Mouse (Mus musculus): Measurements from ENCODE around the gene Vamp4. TPM values are rescaled to one million over a fixed set of nuclear protein-coding genes. Genes with fewer than 3 reads are reported as not detected.

Vamp4 gene
- polyA plus RNA-seq, 1 experiment from 2014 or later, result 79.5 TPM

DNA sequence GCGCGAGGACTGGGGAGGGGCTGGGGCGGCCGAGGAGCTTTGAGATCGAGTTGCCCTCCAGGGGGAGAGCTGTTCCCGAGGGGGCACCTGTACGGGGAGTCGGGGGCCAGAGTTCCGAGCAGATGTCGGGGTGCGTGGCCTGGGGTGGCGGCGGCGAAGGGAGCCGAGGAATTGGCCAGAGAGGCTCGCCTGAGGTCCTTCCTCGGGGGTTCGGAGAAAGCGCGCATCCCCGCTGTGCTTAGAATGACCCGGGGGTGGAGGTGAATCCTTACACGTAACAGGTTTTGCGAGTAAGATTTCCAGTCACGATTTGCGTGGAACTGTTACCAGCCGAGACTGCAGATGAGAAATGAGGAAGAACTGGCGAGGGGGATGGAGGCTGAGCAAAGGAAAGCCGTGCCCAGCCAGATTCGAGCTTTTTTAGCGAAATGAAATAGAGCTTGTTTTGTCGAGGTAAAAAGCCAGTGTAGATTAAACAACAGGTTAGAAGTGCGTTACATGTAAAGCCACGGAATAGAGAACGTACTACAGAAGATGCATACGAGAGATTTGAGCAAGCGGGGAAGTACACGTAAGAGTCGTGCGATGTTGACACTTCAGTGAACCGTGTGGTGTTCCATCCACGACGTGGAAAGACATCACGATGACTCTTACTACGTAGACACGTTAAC lies 751 bp downstream of the Vamp4 start:
- no peak; the same call in 1 of the 2 replicates for ATAC-seq (ENCODE audit: low read depth)
- peaks cover 8% of the 10 kb centered on the region; the same call in 1 of the 2 replicates for H3K4me1 ChIP-seq (ENCODE audit: control insufficient read depth, insufficient read depth, low read length)
- peak overlapping the region; percentile 61 for H3K4me2 ChIP-seq (ENCODE audit: low read depth, low read length)
- H3K27ac ChIP-seq (ENCODE audit: low read depth, low read length), result peak overlapping the region; percentile 89
- under 1% methylated on average over 44 of the region's 46 CpGs for WGBS
- peak overlapping the region; percentile 81 for H3K9ac ChIP-seq (replicated peaks; ENCODE audit: low read depth, low read length)
- H3K9me3 ChIP-seq (ENCODE audit: control insufficient read depth, low read length), result no peaks in the 10 kb centered on the region
- H3K36me3 ChIP-seq (ENCODE audit: control insufficient read depth, insufficient read depth, low read length), result peaks cover 10% of the 10 kb centered on the region
- H3K4me3 ChIP-seq (ENCODE audit: low read depth, low read length), result peak overlapping the region; percentile 98
- H3K27me3 ChIP-seq (ENCODE audit: control insufficient read depth, insufficient read depth, low read length), result no peaks in the 10 kb centered on the region

DNA sequence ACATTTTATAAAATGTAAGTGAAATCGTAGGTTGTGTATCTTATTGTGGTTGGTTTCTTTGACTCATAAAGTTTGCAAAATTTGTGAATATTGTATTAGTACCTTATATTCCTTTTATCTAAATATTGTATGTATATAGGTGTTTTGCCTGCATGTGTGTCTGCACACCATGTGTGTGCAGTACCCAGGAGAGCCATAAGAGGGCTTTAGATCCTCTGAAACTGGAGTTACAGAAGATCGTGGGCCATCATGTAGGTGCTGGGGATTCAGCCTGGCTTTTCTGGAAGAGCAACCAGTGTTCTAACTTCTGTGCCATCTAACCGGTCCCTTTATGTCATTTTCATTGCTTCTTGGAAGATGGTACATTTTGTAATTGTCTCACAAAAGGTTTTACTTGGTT lies 4.8 kb downstream of the Vamp4 start:
- 98% methylated on average over 3 of the region's 3 CpGs for WGBS
- Histone ChIP-seq H3K9me3 (ENCODE audit: control insufficient read depth, low read length) (no peaks in the 10 kb centered on the region), H3K9ac (replicated peaks; ENCODE audit: low read depth, low read length) (no peak overlapping the region), H3K4me3 (ENCODE audit: low read depth, low read length) (no peak overlapping the region), H3K4me1 (ENCODE audit: control insufficient read depth, insufficient read depth, low read length) (peaks cover 5% of the 10 kb centered on the region; the same call in 1 of the 2 replicates), H3K27me3 (ENCODE audit: control insufficient read depth, insufficient read depth, low read length) (no peaks in the 10 kb centered on the region), H3K4me2 (ENCODE audit: low read depth, low read length) (no peak overlapping the region), H3K36me3 (ENCODE audit: control insufficient read depth, insufficient read depth, low read length) (peaks cover 27% of the 10 kb centered on the region), H3K27ac (ENCODE audit: low read depth, low read length) (no peak overlapping the region)
- no peak for ATAC-seq (ENCODE audit: low read depth)

DNA sequence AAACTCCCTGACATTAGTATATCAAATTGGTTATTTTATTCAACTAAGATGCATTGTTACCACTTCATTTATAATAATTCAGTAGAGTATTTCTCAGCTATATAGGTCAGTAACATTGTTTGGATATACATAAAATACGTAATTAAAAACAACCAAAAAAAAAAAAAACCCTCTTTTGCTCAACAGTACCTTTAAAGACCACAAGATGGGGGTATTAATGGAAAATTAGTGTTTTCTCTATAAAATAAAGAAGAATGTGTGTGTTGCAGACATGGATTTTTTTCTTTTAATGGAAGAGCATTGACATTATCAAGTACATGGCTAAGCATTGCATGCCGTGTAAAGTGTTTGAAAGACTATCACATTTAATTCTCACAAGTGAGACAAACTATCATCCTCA lies 12.6 kb downstream of the Vamp4 start:
- H3K9me3 ChIP-seq (ENCODE audit: control insufficient read depth, low read length), result no peaks in the 10 kb centered on the region
- H3K27me3 ChIP-seq (ENCODE audit: control insufficient read depth, insufficient read depth, low read length), result no peaks in the 10 kb centered on the region
- no peak overlapping the region for H3K9ac ChIP-seq (replicated peaks; ENCODE audit: low read depth, low read length)
- H3K4me1 ChIP-seq (ENCODE audit: control insufficient read depth, insufficient read depth, low read length), result no peaks in the 10 kb centered on the region
- peaks cover 24% of the 10 kb centered on the region for H3K36me3 ChIP-seq (ENCODE audit: control insufficient read depth, insufficient read depth, low read length)
- H3K27ac ChIP-seq (ENCODE audit: low read depth, low read length), result no peak overlapping the region
- ATAC-seq (ENCODE audit: low read depth), result no peak
- no peak overlapping the region for H3K4me2 ChIP-seq (ENCODE audit: low read depth, low read length)
- WGBS, result 89% methylated on average over 2 of the region's 2 CpGs
- H3K4me3 ChIP-seq (ENCODE audit: low read depth, low read length), result no peak overlapping the region

DNA sequence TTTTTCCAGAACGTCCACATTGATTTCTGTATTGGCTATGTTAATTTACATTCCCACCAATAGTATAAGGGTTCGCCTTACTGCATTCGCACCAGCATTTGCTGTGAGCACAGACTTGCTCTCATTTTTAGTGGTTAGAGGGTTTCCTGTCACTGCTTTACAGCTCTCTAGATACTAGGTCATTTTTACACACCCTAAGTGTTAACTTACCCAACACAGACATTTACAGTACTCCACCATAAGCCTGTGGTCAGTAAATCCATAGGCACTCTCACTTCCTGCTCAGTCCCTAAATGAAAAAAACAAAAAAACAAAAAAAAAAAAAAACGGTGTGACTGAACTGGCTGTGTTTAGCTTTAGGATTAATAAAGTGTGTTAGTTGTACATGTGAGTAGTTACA lies 16.0 kb downstream of the Vamp4 start:
- Histone ChIP-seq H3K4me1 (ENCODE audit: control insufficient read depth, insufficient read depth, low read length) (no peaks in the 10 kb centered on the region), H3K27me3 (ENCODE audit: control insufficient read depth, insufficient read depth, low read length) (no peaks in the 10 kb centered on the region), H3K36me3 (ENCODE audit: control insufficient read depth, insufficient read depth, low read length) (peaks cover 11% of the 10 kb centered on the region; the same call in 1 of the 2 replicates), H3K27ac (ENCODE audit: low read depth, low read length) (no peak overlapping the region), H3K4me3 (ENCODE audit: low read depth, low read length) (no peak overlapping the region), H3K4me2 (ENCODE audit: low read depth, low read length) (no peak overlapping the region), H3K9ac (replicated peaks; ENCODE audit: low read depth, low read length) (no peak overlapping the region), H3K9me3 (ENCODE audit: control insufficient read depth, low read length) (no peaks in the 10 kb centered on the region)
- WGBS, result 85% methylated on average over 4 of the region's 4 CpGs
- ATAC-seq (ENCODE audit: low read depth), result no peak

DNA sequence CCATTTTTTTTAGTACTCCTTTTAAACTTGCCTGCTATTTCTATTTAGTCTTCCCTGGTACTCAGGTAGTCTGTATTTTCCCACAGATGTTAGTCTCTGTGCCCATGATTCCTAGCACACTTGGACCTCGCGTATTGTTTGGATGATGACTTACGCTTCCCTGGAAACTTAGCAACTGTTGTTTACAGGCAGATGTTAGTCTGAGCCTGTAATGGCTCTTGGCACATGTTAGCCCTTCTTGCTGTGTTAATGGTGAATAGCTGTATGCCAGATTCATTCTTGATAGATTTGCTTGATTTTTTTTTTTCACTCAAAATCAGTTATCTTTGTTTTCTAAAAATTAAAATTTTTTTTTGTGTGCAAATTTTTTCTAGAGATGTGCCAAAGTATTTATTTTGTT lies 18.3 kb downstream of the Vamp4 start:
- Histone ChIP-seq H3K36me3 (ENCODE audit: control insufficient read depth, insufficient read depth, low read length) (no peaks in the 10 kb centered on the region), H3K4me3 (ENCODE audit: low read depth, low read length) (no peak overlapping the region), H3K4me2 (ENCODE audit: low read depth, low read length) (no peak overlapping the region), H3K9ac (replicated peaks; ENCODE audit: low read depth, low read length) (no peak overlapping the region), H3K27ac (ENCODE audit: low read depth, low read length) (no peak overlapping the region), H3K9me3 (ENCODE audit: control insufficient read depth, low read length) (no peaks in the 10 kb centered on the region), H3K27me3 (ENCODE audit: control insufficient read depth, insufficient read depth, low read length) (no peaks in the 10 kb centered on the region), H3K4me1 (ENCODE audit: control insufficient read depth, insufficient read depth, low read length) (no peaks in the 10 kb centered on the region)
- 52% methylated on average over 3 of the region's 3 CpGs for WGBS
- peak; percentile 47; the same call in 1 of the 2 replicates for ATAC-seq (ENCODE audit: low read depth)

DNA sequence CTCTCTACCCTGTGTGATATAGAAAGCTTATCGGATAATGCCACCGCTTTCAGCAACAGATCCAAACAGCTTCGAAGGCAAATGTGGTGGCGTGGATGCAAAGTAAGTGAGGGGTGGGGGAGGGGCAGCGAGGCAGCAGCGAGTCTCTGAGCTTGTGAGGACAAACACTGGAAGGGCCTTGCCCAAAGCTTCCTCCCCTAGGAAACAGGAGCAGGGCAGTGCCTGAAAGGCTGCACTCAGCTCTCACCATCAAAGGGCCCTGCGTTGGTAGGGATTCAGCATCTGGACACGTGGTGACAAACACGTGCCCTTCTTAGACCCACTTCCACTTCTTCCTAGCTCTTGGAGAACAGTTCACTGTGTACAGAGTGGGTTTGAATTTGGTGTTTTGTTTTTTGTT lies 19.1 kb downstream of the Vamp4 start:
- WGBS, result 9% methylated on average over 9 of the region's 9 CpGs
- Histone ChIP-seq H3K27ac (ENCODE audit: low read depth, low read length) (no peak overlapping the region), H3K36me3 (ENCODE audit: control insufficient read depth, insufficient read depth, low read length) (no peaks in the 10 kb centered on the region), H3K9ac (replicated peaks; ENCODE audit: low read depth, low read length) (no peak overlapping the region), H3K4me2 (ENCODE audit: low read depth, low read length) (no peak overlapping the region), H3K4me3 (ENCODE audit: low read depth, low read length) (no peak overlapping the region), H3K9me3 (ENCODE audit: control insufficient read depth, low read length) (no peaks in the 10 kb centered on the region), H3K27me3 (ENCODE audit: control insufficient read depth, insufficient read depth, low read length) (no peaks in the 10 kb centered on the region), H3K4me1 (ENCODE audit: control insufficient read depth, insufficient read depth, low read length) (no peaks in the 10 kb centered on the region)
- ATAC-seq (ENCODE audit: low read depth), result peak; percentile 84

DNA sequence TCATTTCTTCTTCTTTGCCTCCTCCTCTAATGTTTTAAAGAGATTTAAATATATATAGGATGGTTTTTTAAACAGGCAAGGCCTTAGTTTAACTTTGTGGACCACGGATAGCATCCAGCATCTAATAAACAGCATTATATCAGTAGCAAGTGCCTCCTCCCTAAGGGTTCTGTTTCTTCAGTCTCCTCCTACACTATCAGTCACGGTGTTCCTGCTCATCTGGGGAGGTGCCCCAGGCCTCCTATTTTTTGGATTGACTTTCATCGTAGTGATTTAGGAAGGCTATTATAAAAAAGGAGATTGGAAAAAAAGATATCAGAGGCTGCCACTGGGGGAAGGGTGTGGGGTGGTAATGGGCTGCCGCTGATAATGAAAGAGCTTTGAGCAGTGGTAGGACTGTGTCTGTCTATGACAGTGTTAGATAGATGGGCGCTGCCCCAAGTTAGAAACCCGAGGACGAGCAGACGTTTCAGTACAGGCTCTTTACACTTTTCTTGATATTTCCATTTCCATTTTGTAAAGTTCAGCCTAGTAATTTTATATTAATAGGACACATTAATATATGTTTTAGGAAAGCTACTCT lies 20.2 kb downstream of the Vamp4 start:
- no peaks in the 10 kb centered on the region for H3K9me3 ChIP-seq (ENCODE audit: control insufficient read depth, low read length)
- H3K36me3 ChIP-seq (ENCODE audit: control insufficient read depth, insufficient read depth, low read length), result no peaks in the 10 kb centered on the region
- no peak overlapping the region for H3K4me2 ChIP-seq (ENCODE audit: low read depth, low read length)
- no peaks in the 10 kb centered on the region for H3K27me3 ChIP-seq (ENCODE audit: control insufficient read depth, insufficient read depth, low read length)
- H3K9ac ChIP-seq (replicated peaks; ENCODE audit: low read depth, low read length), result no peak overlapping the region
- WGBS, result 43% methylated on average over 8 of the region's 8 CpGs
- no peaks in the 10 kb centered on the region for H3K4me1 ChIP-seq (ENCODE audit: control insufficient read depth, insufficient read depth, low read length)
- no peak overlapping the region for H3K27ac ChIP-seq (ENCODE audit: low read depth, low read length)
- ATAC-seq (ENCODE audit: low read depth), result peak; percentile 48; the same call in 1 of the 2 replicates
- no peak overlapping the region for H3K4me3 ChIP-seq (ENCODE audit: low read depth, low read length)

DNA sequence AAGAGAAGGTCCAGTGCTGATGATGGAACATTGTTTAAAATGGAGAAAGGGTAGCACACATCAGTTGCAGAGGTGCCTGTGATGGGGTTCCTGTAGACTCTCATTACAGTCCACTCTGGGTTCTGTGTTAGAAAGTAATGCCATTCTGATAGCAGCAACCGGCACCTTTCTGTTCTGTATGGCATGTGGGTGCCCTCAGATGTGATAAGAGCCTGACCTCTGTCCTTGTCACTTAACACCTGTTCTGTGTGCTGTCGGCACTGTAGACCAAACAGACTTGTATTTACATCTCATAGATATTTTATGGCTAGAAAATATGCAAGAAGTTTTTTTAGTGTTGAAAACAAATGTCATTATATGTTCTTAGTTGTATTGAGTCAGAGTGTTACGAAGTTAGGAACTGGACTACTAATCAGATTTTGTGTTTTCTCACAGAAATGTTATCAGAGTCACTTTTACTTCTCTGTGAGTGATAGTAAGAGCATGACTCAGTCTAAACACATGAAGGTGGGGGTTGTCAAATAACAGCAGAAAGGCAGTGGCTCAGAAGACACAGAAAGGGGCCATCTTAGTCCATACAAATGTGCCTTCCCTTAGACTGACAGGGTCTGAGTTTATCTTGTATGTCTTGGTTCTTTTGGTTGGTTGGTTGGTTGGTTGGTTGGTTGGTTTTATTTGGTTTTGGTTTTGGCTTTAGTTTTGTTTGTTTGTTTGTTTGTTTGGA lies 27.2 kb downstream of the Vamp4 start:
- H3K27me3 ChIP-seq (ENCODE audit: control insufficient read depth, insufficient read depth, low read length), result no peaks in the 10 kb centered on the region
- H3K4me3 ChIP-seq (ENCODE audit: low read depth, low read length), result no peak overlapping the region
- no peak overlapping the region for H3K9ac ChIP-seq (replicated peaks; ENCODE audit: low read depth, low read length)
- H3K36me3 ChIP-seq (ENCODE audit: control insufficient read depth, insufficient read depth, low read length), result peaks cover 4% of the 10 kb centered on the region; the same call in 1 of the 2 replicates
- WGBS, result 95% methylated on average over 3 of the region's 3 CpGs
- H3K4me1 ChIP-seq (ENCODE audit: control insufficient read depth, insufficient read depth, low read length), result no peaks in the 10 kb centered on the region
- H3K27ac ChIP-seq (ENCODE audit: low read depth, low read length), result no peak overlapping the region
- no peak overlapping the region for H3K4me2 ChIP-seq (ENCODE audit: low read depth, low read length)
- no peak for ATAC-seq (ENCODE audit: low read depth)
- H3K9me3 ChIP-seq (ENCODE audit: control insufficient read depth, low read length), result no peaks in the 10 kb centered on the region

DNA sequence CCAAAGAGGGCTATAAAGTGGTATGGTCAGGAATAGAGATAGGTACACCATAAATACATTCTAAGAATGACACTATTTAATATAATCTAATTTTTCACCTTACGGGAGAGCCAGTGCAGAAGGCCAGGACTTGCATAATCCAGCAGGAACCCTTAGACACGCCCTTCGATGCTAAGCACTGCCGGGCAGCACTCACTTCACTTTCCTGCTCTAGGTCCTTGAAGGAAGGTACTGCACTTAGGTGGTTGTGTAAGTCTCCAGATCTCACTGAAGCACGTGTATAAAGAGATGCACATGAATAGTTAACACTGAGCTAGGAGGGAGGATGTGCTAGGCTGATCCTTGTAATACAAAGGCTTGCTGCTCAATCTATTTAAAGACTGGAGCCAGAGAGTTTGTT lies 29.3 kb downstream of the Vamp4 start:
- no peaks in the 10 kb centered on the region for H3K27me3 ChIP-seq (ENCODE audit: control insufficient read depth, insufficient read depth, low read length)
- no peak overlapping the region for H3K27ac ChIP-seq (ENCODE audit: low read depth, low read length)
- peaks cover 4% of the 10 kb centered on the region; the same call in 1 of the 2 replicates for H3K36me3 ChIP-seq (ENCODE audit: control insufficient read depth, insufficient read depth, low read length)
- no peaks in the 10 kb centered on the region for H3K4me1 ChIP-seq (ENCODE audit: control insufficient read depth, insufficient read depth, low read length)
- H3K9me3 ChIP-seq (ENCODE audit: control insufficient read depth, low read length), result no peaks in the 10 kb centered on the region
- ATAC-seq (ENCODE audit: low read depth), result no peak
- WGBS, result 85% methylated on average over 5 of the region's 5 CpGs
- no peak overlapping the region for H3K4me3 ChIP-seq (ENCODE audit: low read depth, low read length)
- no peak overlapping the region for H3K4me2 ChIP-seq (ENCODE audit: low read depth, low read length)
- H3K9ac ChIP-seq (replicated peaks; ENCODE audit: low read depth, low read length), result no peak overlapping the region
